Mouse (Mus musculus): ENCODE measurements around the gene Ambra1.
A peak's percentile ranks its signal among the peaks of the same experiment; 100 is the strongest.

The Ambra1 gene

DNA sequence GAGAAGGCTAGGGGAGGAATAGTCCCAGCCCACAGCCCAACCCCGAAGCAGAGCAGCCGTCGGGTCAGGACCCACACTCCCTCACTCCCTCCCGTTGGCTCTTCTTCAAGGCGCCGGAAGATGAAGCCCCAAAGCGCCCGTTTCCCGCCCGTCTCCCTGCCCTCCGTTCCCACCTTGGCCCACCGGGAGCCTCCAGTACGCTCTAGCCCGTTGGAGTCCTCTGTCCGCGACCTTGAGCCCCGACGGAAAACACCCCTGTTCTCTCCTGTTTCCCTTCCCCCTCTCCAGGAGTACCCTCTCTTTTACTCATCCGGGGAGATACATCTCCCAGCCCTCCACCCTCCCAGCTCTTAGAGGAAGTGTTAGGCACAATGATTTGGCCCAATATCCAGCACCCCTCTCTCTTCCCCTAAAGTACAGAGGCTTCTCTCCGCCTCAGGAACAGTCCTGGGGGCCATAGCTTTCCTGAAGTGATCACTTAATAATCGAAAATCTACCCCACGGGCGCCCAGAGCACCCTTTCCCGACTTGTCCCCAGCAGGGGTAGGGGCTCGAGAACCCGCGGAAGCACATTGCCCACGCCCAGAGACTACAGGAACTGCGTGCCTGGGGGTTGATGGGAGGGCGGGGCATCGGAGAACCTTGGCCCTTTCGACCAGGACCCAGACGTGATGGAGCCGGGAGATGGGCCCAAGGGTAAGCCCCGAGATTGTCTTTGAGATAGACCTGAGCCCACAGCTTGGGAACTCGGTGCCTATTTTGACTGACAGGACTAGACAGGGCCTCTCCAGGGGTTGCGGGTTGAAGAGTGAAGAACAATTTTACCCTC is 192.9 kb downstream of the Ambra1 start:
- DNase-seq, result no peak

DNA sequence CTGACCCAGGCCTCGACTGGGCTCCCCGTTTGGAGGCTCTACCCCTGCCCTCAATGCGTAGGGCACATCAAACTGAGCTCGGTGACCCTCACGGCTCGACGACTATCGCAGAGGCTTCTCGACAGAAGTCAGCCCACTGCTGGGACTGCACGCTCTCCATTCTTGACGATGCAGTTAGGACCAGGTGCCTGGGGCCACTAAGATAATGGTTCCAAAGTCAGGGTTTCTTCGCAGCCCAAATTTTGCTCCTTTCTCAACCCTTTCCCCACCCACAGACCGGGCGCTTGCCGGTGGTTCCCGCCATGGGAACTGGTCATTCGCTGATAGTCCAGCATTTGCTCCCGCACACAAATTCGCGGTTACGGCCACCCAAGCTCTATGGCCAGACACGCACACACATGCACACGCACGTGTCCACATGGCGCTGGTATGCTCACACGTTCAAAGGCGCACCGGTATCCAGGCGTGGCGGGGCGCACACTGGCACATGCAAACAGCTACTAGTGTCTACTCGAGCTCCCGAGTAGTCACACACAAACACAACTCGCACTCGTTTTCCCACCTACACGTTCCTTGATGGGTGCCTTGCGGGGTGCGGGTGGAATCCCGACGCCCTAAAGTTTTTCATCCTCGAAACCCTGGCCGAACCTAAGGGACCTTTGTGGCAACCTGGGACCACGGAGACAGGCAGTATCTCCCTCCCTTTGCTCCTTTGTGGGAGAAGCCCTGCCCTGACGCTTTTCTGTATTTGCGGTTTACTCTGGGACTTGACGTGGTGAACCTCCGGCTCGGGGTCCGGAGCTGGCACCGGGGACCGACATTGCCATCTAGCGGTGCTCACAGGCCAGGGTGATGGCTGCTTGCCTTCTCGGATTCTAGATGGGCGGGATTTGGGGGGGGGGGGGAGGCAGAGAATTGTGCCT is 193.7 kb downstream of the Ambra1 start:
- peak; percentile 61 for DNase-seq

DNA sequence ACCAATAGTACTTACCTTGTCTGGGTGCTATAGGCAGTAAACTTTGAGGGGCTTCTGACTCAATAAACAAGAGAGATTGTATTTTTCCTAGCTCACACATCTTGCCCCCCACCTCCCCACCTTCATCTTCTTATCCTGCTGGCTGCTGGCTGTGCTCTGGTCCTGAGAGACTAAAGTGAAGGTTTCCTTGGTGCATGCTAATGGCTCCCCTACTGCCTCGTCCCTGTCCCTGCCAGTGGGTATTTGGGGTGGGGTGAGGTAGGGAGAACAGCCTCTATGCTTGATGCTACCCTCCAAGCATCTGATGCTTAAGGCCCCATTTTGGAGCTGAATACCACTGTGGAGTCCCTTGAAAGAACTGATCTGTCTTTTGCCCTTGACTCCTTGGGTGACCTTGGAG is 194.8 kb downstream of the Ambra1 start:
- DNase-seq, result no peak

DNA sequence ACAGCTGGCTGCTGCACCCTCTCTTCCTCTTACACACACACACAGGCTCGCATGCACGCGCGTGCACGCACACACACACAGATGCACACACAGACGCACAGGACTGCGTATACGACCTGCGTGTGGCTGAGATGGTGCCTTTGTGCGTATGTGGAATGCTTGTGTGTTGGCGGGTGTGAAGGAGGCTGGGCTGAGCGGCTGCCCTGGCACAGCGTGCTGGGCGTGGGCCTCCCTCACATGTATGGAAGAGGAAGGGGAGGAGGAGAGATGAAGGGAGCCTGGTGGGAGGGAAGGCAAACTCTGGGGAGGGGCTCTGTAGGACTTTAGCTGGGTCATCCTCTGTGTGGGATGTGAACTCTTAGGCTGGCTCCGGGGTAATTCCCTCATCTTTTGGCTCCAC is 195.5 kb downstream of the Ambra1 start:
- DNase-seq, result no peak

DNA sequence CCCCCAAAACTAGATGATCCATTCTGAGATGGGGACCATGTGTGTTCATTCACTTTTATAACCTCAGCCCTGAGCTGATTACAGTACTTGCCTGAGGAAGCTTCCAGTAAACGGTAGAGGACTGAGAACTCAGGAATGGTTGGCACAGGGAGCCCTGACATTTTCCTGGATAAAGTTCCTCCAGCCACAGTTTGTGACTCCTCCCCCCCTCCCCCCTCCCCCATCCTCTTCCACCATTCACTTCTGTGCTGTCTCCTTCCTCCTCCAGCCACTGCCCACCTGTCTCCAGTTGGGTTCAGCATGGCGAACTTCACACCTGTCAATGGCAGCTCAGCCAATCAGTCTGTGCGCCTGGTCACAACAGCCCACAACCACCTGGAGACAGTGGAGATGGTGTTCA is 197.0 kb downstream of the Ambra1 start, which contains the start of gene Chrm4:
Gene Chrm4 (plus strand): TSS at position 301 of the 400 bp plus-strand sequence.
- DNase-seq, result no peak

DNA sequence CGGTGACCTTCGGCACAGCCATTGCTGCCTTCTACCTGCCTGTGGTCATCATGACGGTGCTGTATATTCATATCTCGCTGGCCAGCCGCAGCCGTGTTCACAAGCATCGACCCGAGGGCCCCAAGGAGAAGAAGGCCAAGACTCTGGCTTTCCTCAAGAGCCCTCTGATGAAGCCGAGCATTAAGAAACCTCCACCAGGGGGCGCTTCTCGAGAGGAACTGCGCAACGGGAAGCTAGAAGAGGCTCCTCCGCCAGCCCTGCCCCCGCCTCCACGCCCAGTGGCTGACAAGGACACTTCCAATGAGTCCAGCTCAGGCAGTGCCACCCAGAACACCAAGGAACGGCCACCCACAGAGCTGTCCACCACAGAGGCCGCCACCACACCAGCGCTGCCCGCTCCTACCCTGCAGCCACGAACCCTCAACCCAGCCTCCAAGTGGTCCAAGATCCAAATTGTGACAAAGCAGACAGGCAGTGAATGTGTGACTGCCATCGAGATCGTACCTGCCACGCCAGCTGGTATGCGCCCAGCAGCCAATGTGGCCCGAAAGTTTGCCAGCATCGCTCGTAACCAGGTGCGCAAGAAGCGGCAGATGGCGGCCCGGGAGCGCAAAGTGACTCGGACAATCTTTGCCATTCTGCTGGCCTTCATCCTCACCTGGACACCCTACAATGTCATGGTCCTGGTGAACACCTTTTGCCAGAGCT is 198.0 kb downstream of the Ambra1 start:
- peak; percentile 83 for DNase-seq

DNA sequence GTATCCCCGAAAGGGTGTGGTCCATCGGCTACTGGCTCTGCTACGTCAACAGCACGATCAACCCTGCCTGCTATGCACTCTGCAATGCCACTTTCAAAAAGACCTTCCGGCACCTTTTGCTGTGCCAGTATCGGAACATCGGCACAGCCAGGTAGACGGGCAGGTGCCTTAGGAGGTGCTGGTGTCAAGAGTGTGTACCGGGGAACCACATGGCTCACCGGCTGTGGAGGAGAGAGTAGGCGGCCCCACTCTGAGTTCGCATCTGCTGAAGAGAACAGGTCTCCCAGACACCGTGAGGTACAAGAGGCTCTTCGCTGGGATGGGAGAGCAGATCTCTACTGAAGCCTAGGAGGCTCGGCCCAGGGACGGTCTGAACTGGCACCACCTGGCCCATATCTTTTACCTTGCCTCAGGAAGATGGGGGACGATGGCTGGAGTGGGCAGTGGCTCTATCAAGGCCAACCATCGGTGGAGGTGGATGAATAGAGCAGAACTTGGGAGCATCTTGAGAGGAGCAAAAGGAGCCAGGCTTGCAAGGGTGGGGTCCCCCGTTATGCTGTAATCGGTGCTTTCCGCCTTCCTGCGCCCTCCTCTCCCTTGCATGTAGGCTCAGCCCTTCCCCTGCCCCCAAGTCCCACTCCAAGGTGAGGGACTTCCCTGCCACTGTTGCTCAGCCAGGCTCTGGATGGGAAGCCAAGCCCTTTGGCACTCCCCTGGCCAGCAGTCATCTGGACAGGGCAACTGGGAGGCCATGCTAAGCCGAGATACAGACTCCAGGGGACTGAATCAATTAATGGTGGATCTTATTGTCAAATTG is 198.8 kb downstream of the Ambra1 start:
- no peak for DNase-seq

DNA sequence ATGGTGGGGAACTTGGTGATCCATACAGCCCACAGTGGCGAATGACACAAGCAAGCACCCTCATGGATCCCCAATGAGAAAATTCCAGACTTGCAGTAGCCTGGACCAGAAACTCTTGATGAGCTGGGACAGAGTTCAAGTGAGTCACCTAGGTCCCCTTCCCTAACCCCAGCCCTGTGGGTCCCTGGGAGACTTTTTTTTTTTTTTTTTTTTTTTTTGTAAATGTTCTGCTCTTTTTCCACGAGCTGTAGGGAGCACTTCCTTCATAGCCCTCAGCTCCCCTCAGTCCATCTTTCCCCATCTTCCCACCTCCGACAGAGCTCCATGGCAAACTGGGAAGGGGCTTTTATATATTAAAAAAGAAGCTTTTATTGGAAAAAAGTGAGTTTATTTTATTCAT is 199.5 kb downstream of the Ambra1 start:
- DNase-seq, result no peak

DNA sequence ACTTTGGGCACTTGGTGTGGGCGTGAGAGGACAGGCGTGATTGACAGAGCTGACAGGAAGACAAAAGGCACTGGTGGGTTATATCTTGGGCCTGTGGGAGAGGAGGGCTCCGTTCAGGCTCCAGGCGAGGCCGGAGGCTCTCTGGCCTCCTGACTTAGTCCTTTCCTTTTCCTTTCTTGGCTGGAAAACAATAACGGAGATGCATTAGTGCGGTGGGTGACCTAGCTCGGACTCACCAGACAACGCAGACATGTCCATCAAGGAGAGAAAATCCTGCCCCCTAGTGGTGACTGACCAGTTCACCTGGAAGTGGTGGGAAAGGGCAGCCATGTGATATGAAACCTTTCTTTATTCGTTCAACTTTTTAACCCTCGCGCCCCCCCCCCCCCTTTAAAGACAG is 200.0 kb downstream of the Ambra1 start:
- DNase-seq, result peak; percentile 66

DNA sequence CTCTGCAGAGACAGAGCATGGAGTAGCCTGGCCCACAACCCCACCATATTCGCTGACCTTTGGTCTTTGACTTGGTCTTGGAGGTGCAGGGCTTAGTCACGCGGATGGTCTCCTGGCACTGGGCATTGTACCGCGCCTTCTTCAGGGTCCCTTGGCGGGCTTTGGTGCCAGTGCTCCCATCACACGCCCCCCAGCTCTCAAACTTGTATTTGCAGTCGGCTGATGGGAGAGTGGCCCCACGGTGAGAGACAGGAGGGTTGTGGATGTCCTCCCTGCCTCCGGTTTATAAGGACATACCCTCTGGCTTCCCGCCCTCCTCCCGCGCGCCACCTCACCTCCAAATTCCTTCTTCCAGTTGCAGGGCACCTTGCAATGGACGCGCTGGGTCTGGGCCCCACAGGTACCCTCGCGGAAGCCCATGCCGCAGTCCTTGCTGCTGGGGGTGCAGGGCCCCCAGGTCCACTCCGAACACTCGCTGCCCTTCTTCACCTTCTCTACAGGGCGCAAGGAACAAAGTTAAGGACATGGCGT is 200.9 kb downstream of the Ambra1 start:
- peak; percentile 66 for DNase-seq

DNA sequence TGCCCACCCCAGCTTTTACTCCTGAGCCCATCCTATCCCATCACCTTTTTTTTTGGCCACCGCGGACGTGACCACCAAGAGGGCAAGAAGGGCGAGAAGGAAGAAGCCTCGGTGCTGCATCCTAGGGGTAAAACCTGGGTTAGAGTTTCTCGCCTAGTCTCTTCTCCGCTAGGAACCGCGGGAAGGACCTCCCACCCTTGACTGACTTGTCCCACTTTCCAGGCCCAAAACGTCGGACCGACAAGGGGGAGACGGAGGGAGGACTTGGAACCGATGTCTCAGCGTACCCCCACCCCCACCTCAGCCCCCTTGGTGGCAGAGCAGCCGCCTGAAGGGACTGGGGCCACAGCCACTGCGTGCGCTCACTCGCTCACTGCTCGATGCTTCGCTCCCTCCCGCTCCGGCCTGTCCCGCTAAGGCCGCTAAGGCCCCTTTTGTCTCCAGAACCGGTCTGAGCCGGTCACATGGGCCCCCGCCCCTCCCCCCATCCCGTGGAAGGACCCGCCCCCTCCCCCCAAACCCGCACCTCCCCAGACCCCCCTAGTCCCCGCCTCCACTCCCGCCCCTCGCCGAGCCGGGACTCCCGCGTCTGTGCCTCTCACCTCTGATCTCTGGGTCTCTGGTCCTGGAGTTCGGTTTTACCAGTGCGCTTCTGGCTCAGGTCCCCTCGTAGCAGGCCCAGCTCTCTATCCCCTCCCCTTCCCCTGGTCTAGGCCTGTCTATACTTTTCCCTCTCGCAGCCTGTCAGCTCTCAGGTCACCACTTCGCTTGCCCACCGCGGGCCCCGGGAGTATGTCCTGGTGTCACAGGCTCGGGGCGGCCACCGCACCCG is 201.6 kb downstream of the Ambra1 start:
- no peak for DNase-seq

DNA sequence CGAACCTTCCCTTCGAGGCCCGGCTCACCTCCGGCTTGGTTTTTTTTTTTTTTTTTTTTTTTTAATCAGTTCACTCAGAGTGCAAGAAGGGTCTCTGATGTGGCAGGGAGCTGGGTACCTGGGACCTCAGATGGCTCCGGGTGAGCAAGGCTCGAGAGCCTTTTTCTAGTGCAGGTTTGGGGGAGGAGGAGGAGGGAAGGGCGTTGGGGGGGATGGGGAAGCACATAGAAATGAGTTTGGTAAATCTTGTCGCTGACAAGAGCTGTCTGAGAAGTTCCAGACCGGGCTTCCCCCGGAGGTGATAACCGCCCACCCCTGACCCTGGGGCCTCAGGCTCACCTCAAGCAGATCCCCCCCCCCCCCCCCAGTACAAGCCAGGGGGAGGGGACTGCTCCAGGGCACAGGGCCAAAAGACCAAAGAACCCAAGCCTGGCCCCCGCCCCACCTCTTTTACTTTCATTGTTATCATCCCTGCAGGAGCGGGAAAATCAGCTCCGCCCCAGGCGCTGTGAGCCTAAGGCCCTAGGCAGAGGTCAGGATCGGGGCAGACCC is 202.3 kb downstream of the Ambra1 start, which contains the start of gene Mdk:
Gene Mdk (minus strand): TSS at position 138 of the 552 bp plus-strand sequence.
- no peak for DNase-seq

DNA sequence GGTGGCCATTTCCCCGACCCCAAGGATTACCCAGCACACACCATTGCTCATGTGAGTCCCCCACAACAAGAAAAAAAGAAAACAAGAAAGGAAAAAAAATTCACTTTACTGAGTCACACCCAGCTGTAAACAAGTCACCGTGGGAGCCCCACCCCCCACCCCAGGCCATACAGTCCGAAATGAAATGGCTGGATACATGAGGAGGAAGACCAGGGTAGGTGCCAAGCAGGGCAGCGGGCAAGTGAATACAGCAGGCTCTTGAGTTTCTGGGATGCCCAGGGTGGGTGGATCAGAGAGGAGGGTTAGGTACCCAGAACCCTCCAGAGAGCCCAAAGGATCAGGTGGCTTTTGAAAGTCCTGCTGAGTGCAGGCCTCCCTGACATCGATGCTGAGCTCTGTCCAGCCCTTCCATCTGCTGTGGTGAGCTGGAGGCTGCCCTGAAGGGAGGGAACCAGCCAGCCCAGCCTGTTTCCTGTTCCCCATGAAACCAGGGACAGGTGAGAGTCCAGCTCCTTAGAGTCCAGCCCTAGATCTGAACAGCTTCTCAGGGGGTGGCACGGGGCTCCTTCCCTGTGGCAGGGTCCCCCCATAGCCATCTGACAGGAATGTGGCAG is 202.9 kb downstream of the Ambra1 start:
- DNase-seq, result no peak

DNA sequence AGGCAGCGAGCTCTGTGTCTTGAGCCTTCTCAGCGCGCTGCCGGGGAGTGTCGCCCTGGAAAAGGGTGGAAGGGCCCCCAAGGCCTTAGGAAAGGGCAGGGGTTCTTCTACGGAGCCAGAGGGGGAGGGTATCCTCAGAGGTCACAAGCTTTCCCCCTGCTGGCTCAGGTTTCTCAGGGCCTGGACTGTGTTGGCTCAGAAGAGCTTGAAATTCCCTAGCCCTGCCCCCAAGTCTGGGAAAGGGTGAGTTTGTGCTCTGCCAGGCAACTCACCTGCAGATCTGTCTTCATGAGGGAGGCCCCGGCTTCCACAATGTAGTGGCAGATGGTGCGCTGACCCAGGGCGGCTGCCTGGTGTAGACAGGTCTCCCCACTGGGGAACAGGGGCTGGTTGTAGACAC is 203.5 kb downstream of the Ambra1 start:
- no peak for DNase-seq

DNA sequence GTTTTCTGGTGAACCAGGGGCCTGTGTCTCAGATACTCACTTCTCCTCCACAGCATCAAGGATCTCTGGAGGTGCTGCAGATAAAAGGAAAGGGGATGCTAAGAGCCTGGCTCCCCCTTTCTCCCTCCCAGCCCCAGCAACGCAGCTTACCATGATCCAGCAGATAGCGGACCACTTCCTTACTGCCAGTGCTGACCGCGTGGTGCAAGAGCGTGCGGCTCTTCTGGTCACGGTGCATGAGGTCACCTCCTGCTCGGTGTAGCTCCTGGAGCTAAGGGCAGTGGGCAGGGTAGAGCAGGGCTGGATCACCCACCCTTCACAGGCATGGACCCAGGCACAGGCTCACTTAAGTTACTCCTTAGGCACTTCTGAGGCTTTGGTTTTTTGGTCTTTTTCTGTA is 204.1 kb downstream of the Ambra1 start:
- DNase-seq, result no peak

DNA sequence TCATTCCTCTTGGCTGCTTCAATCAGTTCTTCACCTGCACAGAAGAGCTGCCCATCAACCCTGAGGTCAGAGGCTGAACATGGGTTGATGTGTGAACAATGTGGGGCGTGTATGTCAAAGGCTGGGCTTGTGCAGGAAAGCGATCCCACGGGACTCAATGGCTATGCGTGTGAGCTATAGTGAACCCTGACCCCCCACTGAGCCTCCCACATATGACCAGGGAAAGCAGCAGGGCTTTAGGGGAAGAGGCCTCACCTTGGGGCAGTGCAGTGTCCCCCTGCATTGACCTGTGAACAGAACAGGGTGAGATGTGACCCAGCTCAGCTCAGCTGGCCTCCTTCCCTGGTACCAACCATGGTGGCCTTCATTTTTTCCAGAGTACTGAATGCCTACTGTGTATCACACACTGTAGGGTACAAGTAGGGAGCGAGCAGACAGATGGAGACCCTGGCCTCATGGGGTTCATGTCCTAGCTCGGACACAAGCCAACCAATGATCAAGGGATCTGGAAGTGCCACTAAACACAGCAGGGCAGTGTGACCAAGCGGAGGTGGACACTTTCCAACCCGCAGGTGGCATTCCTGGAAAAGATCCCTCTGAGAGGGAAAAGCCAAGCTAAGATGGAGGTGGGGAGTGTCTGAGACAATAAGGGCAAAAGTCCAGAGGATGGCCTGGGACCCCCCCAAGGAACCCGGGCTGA is 205.0 kb downstream of the Ambra1 start:
- no peak for DNase-seq

DNA sequence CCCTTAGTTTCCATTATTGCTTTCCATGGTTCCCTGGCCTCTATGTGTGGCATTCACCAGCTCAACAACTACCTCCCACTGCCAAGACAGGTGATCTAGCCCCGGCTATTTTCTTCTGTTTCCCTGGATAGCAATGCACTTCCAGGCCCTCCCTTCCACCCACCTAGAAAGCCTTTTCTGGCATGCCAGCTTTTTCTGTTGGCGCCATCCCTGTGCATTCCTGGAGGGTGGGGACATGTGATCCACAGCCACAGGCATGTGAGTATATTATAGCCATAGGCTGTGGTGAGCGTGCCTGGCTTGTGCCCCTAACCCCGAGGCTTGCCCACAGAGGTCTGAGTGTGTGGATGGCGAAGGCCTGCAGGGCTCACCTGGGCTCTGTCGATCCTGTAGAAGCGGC is 206.2 kb downstream of the Ambra1 start:
- no peak for DNase-seq

DNA sequence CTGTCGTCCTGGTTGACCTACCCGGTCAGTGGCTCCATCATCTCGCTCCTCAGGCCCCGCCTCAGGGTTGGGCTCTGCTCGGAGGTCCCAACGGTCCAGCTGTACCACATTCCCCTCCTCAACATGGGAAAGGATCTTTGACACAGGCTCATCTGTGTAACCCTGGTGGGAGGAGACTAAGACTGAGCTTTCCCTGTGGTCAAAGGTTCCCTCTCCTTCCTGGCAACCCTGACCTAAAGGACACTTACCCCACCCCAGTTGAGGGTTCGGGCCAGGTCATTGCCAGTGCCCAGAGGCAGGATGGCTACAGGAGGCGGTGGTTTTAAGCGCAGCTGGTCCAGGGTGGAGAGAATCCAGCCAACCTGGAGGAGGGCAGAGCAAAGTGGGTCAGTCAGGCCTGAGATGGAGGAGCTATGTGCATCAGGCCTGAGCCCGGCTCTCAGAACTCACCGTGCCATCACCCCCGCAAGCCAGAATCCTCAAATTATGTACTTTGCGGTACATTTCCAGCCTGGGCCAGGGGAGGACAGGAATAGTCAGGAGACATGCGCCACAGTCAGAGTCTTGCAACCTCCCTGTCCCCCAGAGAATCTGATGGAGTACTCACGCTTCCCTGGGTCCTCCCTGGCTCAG is 209.5 kb downstream of the Ambra1 start:
- DNase-seq, result peak; percentile 81

DNA sequence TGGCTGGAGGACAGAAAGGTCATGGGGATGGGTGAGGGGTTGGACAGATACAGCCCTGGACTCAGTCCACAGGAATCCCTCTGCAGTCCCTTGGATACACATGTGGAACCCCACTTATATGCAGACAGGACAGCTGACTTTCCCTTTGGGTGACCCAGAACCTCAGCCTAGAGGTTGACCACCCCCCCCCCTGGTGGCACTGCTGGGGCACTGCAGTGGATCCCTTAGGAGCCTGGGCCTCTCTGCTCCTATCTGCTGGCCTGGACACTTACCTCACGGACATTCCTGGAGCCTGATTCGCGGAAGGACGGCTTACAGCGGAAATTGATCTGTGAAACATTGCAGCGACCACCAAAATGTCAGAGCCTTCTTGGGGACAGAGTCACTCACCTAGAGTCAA is 212.4 kb downstream of the Ambra1 start:
- DNase-seq, result no peak
